Mouse (Mus musculus) adrenal gland, adult (tissue): ENCODE data around the gene Odf2l.

Source experiments
- DNase-seq, 2 experiments: peaks; one replicate each; pipeline ENCODE4 v3.0.0; 2022 to 2023; ENCODE audit warnings: low spot score in 1 of 2; ENCODE audit not compliant: inconsistent age in 2 of 2

The Odf2l gene

DNA sequence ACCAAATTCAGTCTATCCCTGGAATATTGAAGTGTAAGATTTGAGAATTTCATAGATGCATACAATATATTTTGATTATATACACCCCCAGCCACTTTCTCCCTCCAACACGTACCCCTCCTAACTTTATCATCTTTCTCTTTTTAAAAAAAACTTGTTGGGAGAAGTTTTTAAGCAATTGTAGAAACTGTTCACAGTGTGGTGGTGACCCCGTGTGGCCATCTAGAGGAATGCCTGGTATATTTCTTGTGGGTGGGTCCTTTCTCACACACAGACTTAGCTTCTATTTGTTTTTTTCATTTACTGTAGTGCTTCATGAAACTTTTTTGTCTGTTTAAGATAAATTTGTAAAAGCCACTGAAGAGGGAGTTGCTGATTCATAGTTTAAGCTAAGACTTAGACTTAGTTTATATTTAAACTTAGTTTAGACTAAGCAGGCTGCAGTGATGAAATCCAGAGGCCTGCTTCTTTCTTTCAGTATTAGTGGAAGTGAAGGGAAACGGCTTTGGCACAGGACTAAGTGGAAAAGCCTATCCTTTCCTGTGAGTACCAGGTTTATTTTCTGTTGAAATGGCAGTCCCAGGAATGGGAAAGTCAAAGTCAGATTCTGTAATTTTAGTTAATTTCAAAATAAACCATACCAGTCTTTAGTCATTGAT, 13.0 kb downstream of the Odf2l start:
- DNase-seq: peak; percentile 13 to 65

DNA sequence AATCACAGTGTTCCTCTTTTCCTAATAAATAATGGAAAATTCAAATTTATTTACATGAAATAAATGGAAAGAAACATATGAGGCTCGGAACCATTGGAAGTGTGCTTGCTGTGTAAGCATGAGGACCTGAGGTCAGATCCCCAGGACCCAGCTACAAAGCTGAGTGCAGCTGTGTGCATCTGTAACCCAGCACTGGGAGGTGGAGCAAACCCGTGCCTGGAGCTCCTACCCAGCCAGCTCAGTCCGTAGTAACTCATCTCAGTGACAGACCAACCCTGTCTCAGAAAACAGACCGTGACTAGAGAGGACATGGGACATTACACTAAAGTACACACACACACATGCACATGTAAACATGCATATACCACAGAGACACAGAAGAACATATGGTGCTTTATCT, 21.8 kb downstream of the Odf2l start:
- DNase-seq: no peak

DNA sequence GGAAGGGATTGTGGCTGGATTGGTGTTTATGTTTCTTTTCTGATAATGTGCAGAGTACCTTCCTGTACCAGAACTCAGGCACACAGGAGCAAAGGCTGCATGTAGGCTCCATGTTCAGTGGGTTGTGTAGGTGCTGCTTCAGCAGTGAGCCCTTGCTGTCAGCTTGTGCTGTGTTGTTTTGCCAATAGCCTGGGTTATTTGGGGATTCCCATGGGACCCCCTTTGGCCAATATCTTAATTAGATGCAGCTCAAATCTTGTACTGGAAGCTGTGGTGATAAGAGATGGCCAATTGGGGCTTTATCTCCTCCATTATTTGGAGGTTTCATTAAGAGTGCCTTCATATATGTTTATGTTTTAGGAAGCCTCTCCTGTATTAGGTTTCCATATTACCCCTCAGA, 24.5 kb downstream of the Odf2l start:
- no peak for DNase-seq

DNA sequence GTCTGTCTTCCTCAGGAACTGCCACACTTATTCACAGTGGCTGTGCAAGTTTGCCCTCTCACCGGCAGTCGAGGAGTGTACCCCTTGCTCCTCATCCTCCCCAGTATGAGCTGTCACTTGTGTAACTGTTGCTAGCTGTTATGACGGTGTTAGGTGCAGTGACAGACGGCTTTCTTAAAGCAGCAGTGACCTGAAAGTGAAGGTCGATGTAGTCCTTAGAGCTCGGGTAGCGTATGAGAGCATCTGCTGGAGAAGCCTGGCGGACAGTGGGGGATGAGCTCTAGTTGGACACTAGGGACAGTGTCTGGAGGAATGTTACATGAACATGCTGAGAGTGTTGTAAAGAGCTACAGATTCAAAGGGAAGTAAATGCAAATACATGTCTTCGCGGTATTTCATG, 25.5 kb downstream of the Odf2l start:
- no peak for DNase-seq

GRCm38 (mm10) chr3:145146871-145147270, 28.5 kb downstream of the Odf2l start:
- no peak for DNase-seq

DNA sequence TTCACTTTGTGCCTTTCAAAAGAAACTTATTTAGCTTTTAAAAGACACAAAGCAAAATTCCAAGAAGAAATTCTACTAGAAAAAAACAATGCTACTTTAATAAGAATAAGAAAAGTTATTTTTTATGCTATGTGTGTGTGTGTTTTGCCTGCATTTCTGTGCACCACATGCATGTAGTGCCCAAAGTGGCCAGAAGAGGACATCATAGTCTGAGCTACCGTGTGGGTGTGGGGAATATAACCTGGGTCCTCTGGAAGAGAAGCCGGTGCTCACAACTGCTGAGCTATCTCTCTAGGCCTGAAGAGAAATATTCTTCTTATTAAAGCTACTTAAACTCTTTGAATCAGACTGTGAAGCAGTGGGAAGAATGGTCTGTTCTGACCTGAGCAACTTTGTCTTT, 29.1 kb downstream of the Odf2l start:
- no peak for DNase-seq

GRCm38 (mm10) chr3:145147952-145148351, 29.6 kb downstream of the Odf2l start:
- DNase-seq: no peak

- DNase-seq: no peak
These were observed 32.7 kb downstream of the Odf2l start for GRCm38 (mm10) chr3:145151092-145151491.

DNA sequence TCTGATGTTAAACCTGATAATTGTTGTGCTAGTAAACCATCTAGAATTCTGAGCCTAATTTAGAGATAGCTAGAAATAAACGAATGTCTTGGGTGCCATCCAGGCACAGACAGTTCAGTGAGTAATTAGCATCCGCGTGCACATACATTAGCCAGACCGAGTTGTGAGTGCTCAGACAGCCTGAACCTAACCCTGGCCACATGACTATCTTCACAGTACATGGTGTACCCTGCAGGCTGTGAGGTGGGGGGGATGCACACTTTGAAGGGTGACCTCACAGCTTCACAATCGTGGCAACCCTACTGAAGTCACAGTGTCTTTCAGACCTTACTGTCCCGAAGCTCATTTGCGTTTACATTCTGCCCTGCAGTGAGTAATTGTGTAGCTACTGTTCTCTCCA, 33.5 kb downstream of the Odf2l start:
- DNase-seq: no peak

- DNase-seq: no peak
These were observed 38.5 kb downstream of the Odf2l start for GRCm38 (mm10) chr3:145156883-145157282.

DNA sequence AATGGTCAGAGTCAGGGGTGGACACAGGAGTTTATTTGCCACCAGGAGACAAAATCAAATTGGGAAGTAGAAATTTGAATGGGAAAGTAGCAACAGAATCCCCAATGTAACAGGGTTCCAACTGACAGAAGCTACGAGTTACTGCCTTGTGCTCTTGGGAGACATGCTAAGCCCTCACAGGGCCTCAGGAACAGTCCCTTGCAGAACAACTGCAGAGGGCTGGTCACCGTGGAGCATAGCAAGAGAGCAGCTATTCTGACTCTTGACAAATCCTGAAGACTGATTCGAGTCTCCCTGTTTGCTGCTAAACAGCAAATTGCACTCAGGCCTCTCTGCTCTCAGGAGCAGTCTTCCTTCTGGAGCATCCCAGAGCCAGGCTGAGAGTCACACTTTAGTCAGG, 40.1 kb downstream of the Odf2l start:
- no peak for DNase-seq

- no peak for DNase-seq
These were observed 48.4 kb downstream of the Odf2l start for GRCm38 (mm10) chr3:145166741-145167140.

GRCm38 (mm10) chr3:145167766-145168165, 49.4 kb downstream of the Odf2l start:
- peak; percentile 14 to 64 for DNase-seq

- DNase-seq: no peak
These were observed 50.7 kb downstream of the Odf2l start for GRCm38 (mm10) chr3:145168844-145169696.

DNA sequence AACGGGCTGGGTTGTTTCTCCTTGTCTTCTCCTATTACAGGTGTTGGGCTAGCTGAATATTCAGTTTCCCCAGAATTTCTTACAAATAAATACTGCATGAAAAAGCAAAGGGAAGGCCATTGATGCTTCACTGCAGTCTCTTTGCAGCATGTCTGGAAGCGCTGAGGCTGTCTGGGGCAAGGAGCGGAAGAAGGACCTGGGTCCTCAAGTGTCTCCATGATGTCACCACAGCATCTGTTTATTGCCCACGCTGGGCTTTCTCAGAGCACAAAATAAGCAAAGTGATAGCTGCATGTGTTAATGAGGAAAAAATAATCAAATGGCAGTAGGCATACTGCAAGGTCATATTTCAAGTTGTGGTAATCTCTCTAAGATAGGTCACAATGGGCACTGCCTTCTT, 51.6 kb downstream of the Odf2l start:
- DNase-seq: no peak

DNA sequence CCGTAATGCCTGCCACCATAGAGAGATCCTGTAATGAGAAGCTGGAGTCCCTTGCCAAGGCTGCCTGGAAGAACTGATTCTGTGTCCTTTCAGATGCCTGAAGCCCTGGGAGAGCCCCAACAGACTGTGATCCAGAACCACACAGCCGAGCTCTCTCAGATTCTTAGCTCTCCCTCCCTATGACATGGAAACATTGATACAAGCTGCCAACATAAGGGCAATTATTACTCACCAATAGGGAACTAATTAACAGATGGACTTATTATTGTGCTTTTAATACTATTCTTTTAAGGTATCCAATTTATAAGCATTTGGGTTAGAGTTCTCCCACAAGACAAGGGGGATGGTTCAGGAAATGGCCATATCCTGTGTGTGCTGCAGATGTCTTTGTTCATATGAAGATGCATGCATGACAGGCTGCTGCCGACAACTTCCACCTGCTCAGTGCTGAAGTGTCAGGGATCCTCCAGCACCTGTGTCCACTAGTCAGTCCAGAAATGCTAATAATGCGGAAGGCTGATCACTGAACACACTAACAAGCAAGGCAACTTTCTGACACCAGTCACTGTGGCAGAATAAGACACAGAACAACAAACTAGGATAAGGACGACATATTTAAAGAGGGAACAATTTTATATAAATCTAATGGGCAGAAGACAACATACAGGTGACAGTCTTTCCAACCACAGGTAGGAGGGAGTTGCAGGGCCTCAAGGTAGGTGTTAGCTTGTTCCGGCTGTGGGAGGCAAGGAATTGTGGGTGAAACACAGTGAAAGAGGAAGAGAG, 52.4 kb downstream of the Odf2l start:
- DNase-seq: no peak

DNA sequence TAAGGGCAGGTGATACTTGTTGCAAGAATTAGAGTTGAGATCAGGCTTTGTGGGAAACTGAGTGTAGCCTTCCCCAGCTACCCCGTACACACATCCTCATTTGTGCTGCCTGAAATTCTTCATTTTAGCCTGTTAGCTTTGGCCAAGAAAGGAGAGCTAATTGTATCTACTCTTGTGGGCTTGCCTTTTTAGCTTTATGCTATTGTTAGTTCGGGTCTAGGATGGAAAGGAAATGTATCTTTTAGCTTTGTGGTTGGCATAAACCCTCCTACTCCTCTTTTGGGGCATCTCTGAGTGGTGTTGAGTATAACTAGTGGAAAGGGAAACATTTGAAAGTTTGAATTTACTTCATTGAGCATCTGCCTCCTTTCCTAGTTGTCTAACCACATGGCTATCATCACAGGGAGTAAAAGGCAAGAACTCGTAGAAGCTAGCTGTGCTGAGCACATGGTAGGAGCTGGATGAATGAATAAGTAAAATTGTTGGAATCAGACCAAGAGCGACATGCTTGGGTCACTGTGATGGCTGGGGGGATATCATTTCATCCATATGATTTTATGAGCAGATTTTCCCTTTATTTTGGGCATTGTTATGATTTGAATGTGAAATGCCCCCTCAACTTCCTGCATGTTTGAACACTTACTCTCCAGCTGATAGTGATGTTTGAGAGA, 53.1 kb downstream of the Odf2l start:
- DNase-seq: peak in 1 of 2 experiments; percentile 10

DNA sequence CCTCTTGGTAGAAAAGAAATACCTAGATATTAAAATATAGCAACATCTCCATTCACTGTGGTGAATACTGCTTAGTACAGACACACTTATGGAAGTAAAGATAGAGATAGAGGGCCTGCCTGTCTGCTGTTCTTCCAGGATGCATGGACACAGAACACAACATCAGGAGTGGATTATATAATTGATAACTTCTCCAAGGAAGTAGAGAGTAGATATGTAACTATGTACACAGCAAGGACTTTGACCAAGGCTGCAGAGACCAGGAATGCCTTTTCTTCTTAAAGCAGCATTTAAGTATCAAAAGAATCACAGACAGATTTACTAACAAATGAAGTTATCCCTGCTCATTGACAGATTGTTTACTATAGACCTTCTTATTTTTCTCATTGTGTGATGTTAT, 66.3 kb downstream of the Odf2l start:
- no peak for DNase-seq

GRCm38 (mm10) chr3:145191972-145192371, 73.6 kb downstream of the Odf2l start:
- DNase-seq: no peak

DNA sequence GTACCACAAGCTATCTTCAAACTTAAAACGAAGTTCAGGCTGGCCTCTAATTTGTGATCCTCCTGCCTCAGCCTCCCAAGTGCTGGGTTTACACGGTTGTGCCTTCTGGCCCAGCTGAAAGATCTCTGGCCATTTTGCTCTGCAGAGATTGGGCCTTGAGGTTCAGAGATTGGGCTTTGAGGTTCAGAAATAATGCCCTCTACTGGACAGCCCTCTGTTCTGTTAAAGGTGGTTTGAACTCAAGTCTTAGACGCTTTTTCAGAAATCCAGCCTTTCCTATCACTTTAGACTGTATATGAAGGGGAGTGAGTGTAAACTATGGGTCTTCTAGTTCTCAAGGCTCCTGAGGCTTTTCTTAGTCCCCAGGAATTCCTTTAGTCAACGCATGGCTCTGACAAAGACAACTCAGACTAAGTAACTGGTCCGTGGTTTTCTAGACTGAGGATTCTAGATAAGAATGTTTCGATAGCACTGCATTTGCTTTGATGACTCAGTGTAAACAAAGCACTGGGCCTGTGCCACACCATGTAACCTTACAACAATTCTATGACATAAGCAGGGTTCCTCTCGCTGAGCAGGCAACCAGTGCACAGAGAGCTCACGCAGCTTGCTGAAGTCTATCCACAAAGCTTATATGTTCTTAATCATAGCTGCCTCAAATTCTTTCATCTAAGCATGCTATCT, 77.0 kb downstream of the Odf2l start:
- DNase-seq: peak; percentile 4 to 24

- no peak for DNase-seq
These were observed 79.7 kb downstream of the Odf2l start for GRCm38 (mm10) chr3:145198050-145198449.
